Mouse (Mus musculus): Measurements from ENCODE around the gene Otulin.

The Otulin gene

GRCm38 (mm10) chr15:27657866-27658265 is 27.4 kb upstream of the Otulin start:
- peak in 1 of 2 experiments; percentile 38 for DNase-seq (ENCODE audit: low spot score in 2 of 2)

- DNase-seq (ENCODE audit: low spot score in 2 of 2): peak in 1 of 2 experiments; percentile 41
These were observed 26.1 kb upstream of the Otulin start for GRCm38 (mm10) chr15:27656626-27657025.

- no peak for DNase-seq (ENCODE audit: low spot score in 2 of 2)
These were observed 24.5 kb upstream of the Otulin start for GRCm38 (mm10) chr15:27655015-27655414.

- DNase-seq (ENCODE audit: low spot score in 2 of 2): no peak
These were observed 17.2 kb upstream of the Otulin start for GRCm38 (mm10) chr15:27647686-27648085.

DNA sequence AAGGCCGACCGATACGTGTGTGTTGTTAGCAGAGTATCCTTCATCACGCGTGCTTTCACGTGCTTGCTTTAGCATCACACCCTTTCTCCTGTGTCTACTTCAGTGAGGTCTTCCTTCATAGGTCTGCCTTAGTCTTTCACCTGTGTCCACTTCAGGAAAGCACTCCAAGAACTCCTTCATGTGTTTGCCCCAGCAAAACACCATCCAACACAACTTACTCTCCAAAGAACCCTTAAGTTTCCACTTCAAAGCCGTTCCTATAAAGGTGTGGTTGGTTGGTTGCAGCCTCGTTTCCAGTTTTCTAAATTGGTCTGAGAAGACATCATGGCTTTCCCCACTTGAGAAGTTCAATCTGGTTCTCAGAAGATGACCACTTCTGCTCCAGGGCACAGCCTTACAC is 16.2 kb upstream of the Otulin start:
- DNase-seq (ENCODE audit: low spot score in 2 of 2): no peak

DNA sequence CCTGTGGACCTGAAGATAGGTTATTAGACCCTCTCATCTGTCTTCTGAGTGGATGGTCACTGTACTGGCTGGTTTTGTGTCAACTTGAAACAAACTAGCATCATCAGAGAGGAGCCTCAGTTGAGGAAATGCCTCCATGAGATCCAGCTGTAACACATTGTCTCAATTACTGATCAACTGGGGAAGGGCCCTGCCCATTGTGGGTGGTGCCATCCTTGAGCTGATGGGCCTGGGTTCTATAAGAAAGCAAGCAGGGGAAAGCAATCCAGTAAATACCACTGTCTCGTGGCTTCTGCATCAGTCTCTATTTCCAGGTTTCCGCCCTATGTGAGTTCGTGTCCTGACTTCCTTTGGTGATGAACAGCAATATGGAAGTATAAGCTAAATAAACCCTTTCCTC is 14.8 kb upstream of the Otulin start:
- no peak for DNase-seq (ENCODE audit: low spot score in 2 of 2)

- DNase-seq (ENCODE audit: low spot score in 2 of 2): peak in 1 of 2 experiments; percentile 36
These were observed 12.4 kb upstream of the Otulin start for GRCm38 (mm10) chr15:27642895-27643294.

- no peak for DNase-seq (ENCODE audit: low spot score in 2 of 2)
These were observed 10.7 kb upstream of the Otulin start for GRCm38 (mm10) chr15:27641171-27641570.

- DNase-seq (ENCODE audit: low spot score in 2 of 2): no peak
These were observed 3.7 kb upstream of the Otulin start for GRCm38 (mm10) chr15:27633941-27634900.

DNA sequence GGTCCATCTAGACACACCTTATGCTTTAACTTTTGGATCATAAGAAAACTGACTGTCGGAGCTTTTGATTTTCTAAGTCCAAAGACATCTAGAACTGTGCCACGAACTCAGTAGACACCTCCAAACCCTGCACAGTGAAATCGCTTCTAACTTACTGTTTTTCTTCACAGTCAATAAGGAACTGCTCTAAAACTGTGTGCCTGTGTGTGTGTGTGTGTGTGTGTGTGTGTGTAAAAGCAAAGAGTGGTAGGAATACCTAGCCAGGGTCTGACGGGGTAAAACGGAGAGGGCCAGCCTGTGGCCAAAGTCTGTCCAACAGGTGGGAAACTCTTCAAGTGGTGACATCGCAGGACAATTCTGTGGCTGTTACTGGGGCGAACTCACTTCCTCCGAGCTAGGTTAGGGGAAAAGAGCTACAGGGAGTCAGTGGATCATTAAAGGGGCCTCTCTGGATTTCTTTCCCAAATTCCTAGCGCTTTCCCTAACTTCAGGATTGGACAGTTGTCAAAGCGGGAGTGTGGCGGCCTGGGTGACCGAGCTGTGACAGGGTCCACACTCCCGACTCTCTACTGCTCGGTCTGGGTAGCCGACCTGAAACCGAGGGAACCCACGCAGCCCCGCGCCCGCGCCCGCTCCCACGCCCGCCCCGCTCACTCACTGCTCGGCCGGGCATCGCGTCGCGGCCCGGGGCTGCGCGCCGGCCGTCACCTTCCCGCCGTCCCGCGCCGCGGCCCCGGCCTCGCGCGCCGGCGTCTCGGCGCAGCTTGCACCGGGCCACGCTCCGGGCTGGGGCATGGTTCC is 493 bp downstream of the Otulin start:
- peak in 1 of 2 experiments; percentile 22 for DNase-seq (ENCODE audit: low spot score in 2 of 2)

DNA sequence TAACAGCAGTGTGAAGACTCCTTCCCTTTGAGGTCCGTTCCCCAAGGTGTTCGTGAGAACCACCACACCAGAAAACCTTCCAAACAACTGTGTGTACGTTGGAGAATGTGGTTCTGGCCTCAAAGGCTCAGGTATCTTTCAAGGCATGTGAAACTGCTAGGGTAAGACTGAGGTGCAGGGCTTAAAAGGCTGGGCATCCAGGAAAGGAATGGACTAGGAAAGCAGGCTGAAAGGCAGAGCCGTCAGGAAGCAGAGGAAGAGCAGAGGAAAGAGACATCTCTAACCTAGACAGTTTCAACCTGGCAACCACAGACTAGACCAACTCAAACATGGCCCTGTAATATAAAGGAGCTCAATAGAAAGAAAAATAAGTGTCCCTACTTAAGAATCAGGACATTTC is 1.4 kb downstream of the Otulin start:
- no peak for DNase-seq (ENCODE audit: low spot score in 2 of 2)

DNA sequence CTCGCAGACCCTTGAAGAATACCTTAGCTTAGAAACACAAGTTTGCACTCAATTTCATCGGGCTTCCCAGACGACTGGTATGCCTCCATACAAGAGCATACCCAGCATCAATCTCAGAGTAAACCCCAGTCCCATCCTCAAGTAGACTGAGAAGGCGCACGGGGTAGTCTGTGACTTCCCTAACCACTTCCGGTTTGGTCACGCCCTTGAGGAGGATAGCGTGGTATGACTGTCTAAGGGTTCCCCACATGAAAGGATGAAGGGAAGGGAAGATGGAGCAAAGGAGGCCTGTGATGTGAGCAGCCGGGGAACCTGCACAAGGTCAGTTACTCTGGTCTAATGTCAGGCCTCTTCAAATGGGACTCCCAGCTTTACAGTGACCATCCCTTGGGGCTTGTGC is 2.7 kb downstream of the Otulin start:
- DNase-seq (ENCODE audit: low spot score in 2 of 2): no peak

DNA sequence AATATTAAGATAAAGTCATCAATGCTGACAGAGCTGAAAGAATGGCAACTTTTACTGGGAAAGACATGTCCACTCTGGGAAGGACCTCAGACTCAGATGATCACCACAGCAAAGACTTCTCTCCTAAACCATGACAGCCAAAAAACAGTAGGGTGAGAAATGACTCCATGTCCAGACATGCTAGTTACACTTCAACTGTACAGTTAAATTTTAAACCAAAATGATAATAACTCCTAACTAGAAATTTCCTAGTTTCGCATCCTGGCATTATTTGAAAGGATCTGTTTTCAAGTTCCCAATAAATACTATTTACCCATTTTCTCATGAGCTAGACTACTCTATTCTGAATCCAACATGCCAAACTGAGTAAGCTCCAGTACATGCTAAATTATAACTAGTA is 4.2 kb downstream of the Otulin start:
- DNase-seq (ENCODE audit: low spot score in 2 of 2): no peak

GRCm38 (mm10) chr15:27625890-27626255 is 4.6 kb downstream of the Otulin start:
- DNase-seq (ENCODE audit: low spot score in 2 of 2): no peak

DNA sequence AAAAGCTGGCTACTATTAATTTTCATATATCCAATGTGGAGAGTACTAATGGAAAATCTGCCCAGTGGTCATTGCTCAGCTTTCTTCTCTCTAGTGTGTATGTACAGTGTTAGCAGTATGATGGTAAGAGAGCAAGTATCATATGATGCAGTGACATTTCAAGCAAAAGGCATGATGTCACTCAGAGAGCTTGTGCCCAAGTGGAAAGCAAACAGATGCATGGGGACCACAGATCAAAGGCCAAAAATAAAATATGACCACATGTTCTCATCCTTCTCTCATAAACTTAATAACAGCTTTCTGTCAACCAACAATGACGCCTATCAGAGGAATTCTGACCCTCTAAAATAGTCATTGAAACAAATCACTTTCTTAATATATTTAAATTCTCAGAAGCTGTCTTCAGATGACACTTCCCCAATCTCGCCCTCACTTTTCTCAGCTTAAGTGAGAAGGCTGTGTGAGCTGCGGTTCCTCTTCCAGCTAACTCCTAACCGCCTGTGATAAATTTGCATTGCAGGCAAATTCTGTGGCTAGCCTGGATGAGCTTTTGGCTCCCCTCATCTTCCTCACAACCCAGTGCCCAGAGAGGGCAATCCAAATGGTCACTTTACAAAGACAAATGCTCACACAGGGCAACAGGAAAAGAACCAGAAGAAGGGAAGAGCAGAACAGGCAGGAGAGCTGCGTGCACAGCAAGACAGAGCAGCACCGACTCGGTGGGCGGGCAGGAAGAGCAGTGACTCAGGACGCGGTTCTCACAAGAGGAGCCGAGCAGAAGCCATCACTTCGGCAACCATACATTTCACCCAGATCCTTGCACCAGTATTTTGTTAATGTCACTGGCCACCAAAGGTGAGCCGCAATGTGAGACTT is 5.2 kb downstream of the Otulin start:
- DNase-seq (ENCODE audit: low spot score in 2 of 2): peak in 1 of 2 experiments; percentile 30

DNA sequence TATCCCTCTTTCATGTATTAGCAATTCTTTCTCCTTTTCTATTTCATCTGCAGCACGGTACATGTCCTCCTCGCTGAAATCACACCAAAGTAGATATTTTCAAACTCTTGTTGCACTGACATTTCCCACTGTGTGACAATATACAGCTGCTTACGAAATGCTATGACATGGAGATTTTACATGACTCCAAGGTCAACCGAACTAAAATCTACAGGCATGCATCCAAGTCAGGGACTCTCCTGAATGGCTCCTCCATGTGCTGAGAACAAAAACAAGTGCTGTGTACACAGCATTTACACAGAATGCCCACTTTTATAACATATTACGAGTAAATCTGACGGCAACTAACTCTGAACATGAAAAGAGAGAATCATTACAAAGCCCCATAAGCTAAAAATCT is 7.2 kb downstream of the Otulin start:
- DNase-seq (ENCODE audit: low spot score in 2 of 2): no peak

GRCm38 (mm10) chr15:27620475-27621185 is 9.9 kb downstream of the Otulin start:
- DNase-seq (ENCODE audit: low spot score in 2 of 2): no peak

DNA sequence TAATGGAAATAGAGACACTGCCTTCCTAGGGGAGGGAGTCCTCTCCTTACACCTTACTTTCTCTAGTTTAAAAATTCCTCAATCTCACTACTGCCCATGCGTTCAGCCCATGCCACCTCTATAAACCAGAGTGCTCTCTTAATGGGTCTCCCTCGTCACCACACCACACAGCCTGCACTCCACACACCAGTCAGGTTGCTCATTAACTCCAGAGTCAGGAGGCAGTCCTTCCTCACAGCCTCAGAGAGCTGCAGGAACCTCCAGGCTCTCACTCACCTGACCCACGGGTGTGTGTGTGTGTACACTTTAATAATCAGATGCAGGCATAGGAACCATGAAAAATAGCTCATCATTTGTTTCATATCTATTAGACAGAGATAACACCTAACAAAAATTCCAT is 10.8 kb downstream of the Otulin start:
- DNase-seq (ENCODE audit: low spot score in 2 of 2): no peak

DNA sequence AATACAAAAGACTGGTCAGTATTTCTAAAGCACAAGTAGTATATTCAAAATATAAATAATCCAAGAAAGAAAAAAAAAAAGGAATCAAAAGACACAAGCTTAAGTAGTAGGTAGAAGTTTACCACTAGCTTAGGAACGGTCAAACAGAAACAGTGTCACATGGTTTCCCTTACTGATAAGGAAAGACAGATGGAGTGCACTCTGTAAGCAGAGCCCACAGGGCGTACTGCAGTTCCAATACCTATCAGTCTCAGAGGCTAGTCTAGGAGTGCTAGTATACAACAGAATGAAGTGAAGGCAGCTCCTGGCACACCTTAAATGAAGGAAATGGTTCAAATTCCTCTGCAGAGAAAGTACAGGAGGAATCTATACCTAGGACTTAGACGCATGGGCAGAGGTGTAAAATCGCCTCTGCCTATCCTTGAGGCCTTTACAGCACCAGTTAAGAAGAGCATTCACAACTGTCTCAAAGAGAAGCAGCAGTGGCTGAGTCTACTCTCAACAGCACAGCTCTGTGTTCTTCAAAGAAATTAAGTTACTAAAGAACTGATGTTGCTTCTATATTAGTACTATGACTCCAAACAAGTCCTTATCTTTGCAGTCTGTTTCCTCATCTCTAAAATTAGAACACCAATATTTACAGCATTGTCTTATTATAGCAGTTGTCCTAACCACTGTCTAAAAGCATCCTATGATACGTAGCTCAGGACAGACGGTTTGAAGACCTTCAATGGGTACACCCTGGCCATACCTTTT is 11.5 kb downstream of the Otulin start:
- no peak for DNase-seq (ENCODE audit: low spot score in 2 of 2)

GRCm38 (mm10) chr15:27617227-27617626 is 13.3 kb downstream of the Otulin start:
- DNase-seq (ENCODE audit: low spot score in 2 of 2): no peak
